Mouse (Mus musculus): ENCODE results near the gene Prg3.
A peak's percentile ranks its signal among the peaks of the same experiment; 100 is the strongest.

The Prg3 gene

GRCm38 (mm10) chr2:84996376-84996775, 8.4 kb downstream of the Prg3 start:
- no peak for DNase-seq (ENCODE audit: low spot score)

GRCm38 (mm10) chr2:84999486-85000181, 11.6 kb downstream of the Prg3 start:
- no peak for DNase-seq (ENCODE audit: low spot score)

- DNase-seq (ENCODE audit: low spot score) = no peak
Observed at GRCm38 (mm10) chr2:85001497-85001896, 13.5 kb downstream of the Prg3 start.

GRCm38 (mm10) chr2:85002575-85002974, 14.6 kb downstream of the Prg3 start:
- DNase-seq (ENCODE audit: low spot score) = no peak

GRCm38 (mm10) chr2:85004341-85004740, 16.3 kb downstream of the Prg3 start:
- no peak for DNase-seq (ENCODE audit: low spot score)

GRCm38 (mm10) chr2:85006600-85006999, 18.6 kb downstream of the Prg3 start:
- DNase-seq (ENCODE audit: low spot score) = no peak

GRCm38 (mm10) chr2:85007729-85008128, 19.7 kb downstream of the Prg3 start:
- peak; percentile 9 for DNase-seq (ENCODE audit: low spot score)

- no peak for DNase-seq (ENCODE audit: low spot score)
Observed at GRCm38 (mm10) chr2:85009212-85009611, 21.2 kb downstream of the Prg3 start.

GRCm38 (mm10) chr2:85011906-85012604, 24.0 kb downstream of the Prg3 start:
- DNase-seq (ENCODE audit: low spot score) = no peak

- no peak for DNase-seq (ENCODE audit: low spot score)
Observed at GRCm38 (mm10) chr2:85012679-85013078, 24.7 kb downstream of the Prg3 start.

GRCm38 (mm10) chr2:85013826-85014587, 26.0 kb downstream of the Prg3 start:
- DNase-seq (ENCODE audit: low spot score) = peak; percentile 26

GRCm38 (mm10) chr2:85014588-85014982, 26.6 kb downstream of the Prg3 start:
- DNase-seq (ENCODE audit: low spot score) = no peak

- DNase-seq (ENCODE audit: low spot score) = no peak
Observed at GRCm38 (mm10) chr2:85022043-85022442, 34.0 kb downstream of the Prg3 start.

- DNase-seq (ENCODE audit: low spot score) = no peak
Observed at GRCm38 (mm10) chr2:85026178-85026577, 38.2 kb downstream of the Prg3 start.

GRCm38 (mm10) chr2:85027281-85027680, 39.3 kb downstream of the Prg3 start:
- no peak for DNase-seq (ENCODE audit: low spot score)

- DNase-seq (ENCODE audit: low spot score) = no peak
Observed at GRCm38 (mm10) chr2:85029897-85030296, 41.9 kb downstream of the Prg3 start.

- DNase-seq (ENCODE audit: low spot score) = no peak
Observed at GRCm38 (mm10) chr2:85030989-85031388, 43.0 kb downstream of the Prg3 start.

GRCm38 (mm10) chr2:85033121-85033520, 45.1 kb downstream of the Prg3 start:
- DNase-seq (ENCODE audit: low spot score) = no peak

- no peak for DNase-seq (ENCODE audit: low spot score)
Observed at GRCm38 (mm10) chr2:85034169-85034568, 46.2 kb downstream of the Prg3 start.

GRCm38 (mm10) chr2:85036507-85037046, 48.6 kb downstream of the Prg3 start:
- no peak for DNase-seq (ENCODE audit: low spot score)

- DNase-seq (ENCODE audit: low spot score) = peak; percentile 89
Observed at GRCm38 (mm10) chr2:85037047-85038026, 49.3 kb downstream of the Prg3 start, which contains the start of the genes Ssrp1 and P2rx3. Gene Ssrp1, plus strand, starts transcription at chr2:85037234. Gene P2rx3, minus strand, starts transcription at chr2:85037462.

Data from T-cell, adult 2 months (primary cell).